Mouse (Mus musculus) liver, postnatal 0 days (tissue): ENCODE measurements around the gene Pacsin3.

Experiments
- CTCF ChIP-seq: sonication (generic); IDR thresholded peaks from 2 replicates; pipeline ENCODE4 v1.5.1; 2016; ENCODE audit warnings: antibody characterized with exemption, low read depth
- EP300 ChIP-seq: IDR thresholded peaks from 2 replicates; pipeline ENCODE4 v1.6.1; 2016; ENCODE audit warnings: antibody characterized with exemption, low read depth, mild to moderate bottlenecking

DNA sequence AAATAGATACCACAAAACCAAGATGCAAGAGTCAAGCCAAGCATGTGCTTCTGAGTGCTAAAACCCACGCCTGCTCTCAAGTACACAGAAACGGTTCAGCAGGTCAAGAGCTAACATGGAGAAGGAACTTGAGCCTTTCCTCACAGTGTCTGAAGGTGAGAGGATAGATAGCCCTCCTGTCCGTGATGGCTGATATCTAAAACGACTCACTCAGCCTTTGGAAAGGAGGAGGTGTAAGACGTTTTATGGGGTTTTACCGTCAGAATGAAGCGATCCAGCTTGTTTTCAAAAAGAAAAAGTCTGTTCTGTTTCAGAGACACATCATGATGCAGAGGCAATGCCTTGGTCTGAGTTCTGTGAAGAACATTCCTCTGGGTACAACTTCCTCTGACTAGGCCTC is 58.4 kb downstream of the Pacsin3 start:
- TF ChIP-seq CTCF (no peak), EP300 (no peak)
